Mouse (Mus musculus) myocyte (in vitro differentiated cells): ENCODE measurements around the gene Kif1a. TPM values are rescaled to one million over a fixed set of nuclear protein-coding genes. Genes with fewer than 3 reads are reported as not detected.

Experiments used
- H3K27me3 ChIP-seq: one replicate; pipeline ENCODE4 v1.6.1; 2011; ENCODE audit not compliant: control insufficient read depth, insufficient read depth, insufficient read length
- H3K36me3 ChIP-seq: one replicate; pipeline ENCODE4 v1.6.1; 2011; ENCODE audit not compliant: control insufficient read depth, insufficient read depth
- H3K4me2 ChIP-seq: one replicate; pipeline ENCODE4 v1.6.1; 2011; ENCODE audit warnings: low read depth, control low read depth
- H3K4me3 ChIP-seq: one replicate; pipeline ENCODE4 v1.5.1; 2011; ENCODE audit warnings: mild to moderate bottlenecking, control low read depth, moderate library complexity
- H3K79me2 ChIP-seq: one replicate; pipeline ENCODE4 v1.6.1; 2011; ENCODE audit not compliant: control insufficient read depth, insufficient read depth
- H3ac ChIP-seq: one replicate; pipeline ENCODE4 v1.6.1; 2011; ENCODE audit not compliant: control insufficient read depth, insufficient read length
- CEBPB ChIP-seq: IDR thresholded peaks from 2 replicates; pipeline ENCODE4 v1.6.1; 2011; ENCODE audit warnings: mild to moderate bottlenecking, moderate library complexity; ENCODE audit not compliant: poor library complexity, insufficient read depth, severe bottlenecking
- E2F4 ChIP-seq: IDR thresholded peaks from one replicate; pipeline ENCODE4 v1.6.1; 2011; ENCODE audit warnings: mild to moderate bottlenecking, control low read depth, moderate library complexity; ENCODE audit not compliant: insufficient read depth
- MAX ChIP-seq: IDR thresholded peaks from one replicate; pipeline ENCODE4 v1.6.1; 2011; ENCODE audit warnings: low read depth, mild to moderate bottlenecking, control low read depth
- MYOD1 ChIP-seq, 3 experiments: IDR thresholded peaks; one replicate each; pipeline ENCODE4 v1.6.1; 2011; ENCODE audit warnings: control low read depth in 2 of 3, low read depth in 2 of 3, mild to moderate bottlenecking in 2 of 3, moderate library complexity in 1 of 3; ENCODE audit not compliant: insufficient read length in 2 of 3, control insufficient read depth in 1 of 3
- MYOG ChIP-seq, 3 experiments: IDR thresholded peaks; one replicate each; pipeline ENCODE4 v1.6.1; 2011; ENCODE audit warnings: control low read depth in 2 of 3, low read depth in 2 of 3, mild to moderate bottlenecking in 2 of 3; ENCODE audit not compliant: insufficient read length in 2 of 3, control insufficient read depth in 1 of 3, insufficient read depth in 1 of 3
- POLR2A ChIP-seq: IDR thresholded peaks from one replicate; pipeline ENCODE4 v1.6.1; 2011; ENCODE audit warnings: low read depth, mild to moderate bottlenecking, control low read depth, moderate library complexity; ENCODE audit not compliant: insufficient read length
- POLR2AphosphoS2 ChIP-seq: IDR thresholded peaks from one replicate; pipeline ENCODE4 v1.6.1; 2011; ENCODE audit warnings: low read depth, control low read depth; ENCODE audit not compliant: insufficient read length
- REST ChIP-seq: IDR thresholded peaks from one replicate; pipeline ENCODE4 v1.6.1; 2011; ENCODE audit warnings: mild to moderate bottlenecking, control low read depth, moderate library complexity; ENCODE audit not compliant: insufficient read depth, insufficient read length
- SRF ChIP-seq: IDR thresholded peaks from one replicate; pipeline ENCODE4 v1.6.1; 2011; ENCODE audit warnings: low read depth; ENCODE audit not compliant: control insufficient read depth, insufficient read length
- TCF12 ChIP-seq: IDR thresholded peaks from one replicate; pipeline ENCODE4 v1.6.1; 2011; ENCODE audit warnings: mild to moderate bottlenecking, control low read depth; ENCODE audit not compliant: poor library complexity, insufficient read depth, severe bottlenecking
- TCF3 ChIP-seq: IDR thresholded peaks from one replicate; pipeline ENCODE4 v1.6.1; 2011; ENCODE audit warnings: low read depth, control low read depth; ENCODE audit not compliant: insufficient read length
- USF1 ChIP-seq: IDR thresholded peaks from one replicate; pipeline ENCODE4 v1.6.1; 2011; ENCODE audit warnings: low read depth, mild to moderate bottlenecking, control low read depth, moderate library complexity
- polyA plus RNA-seq: library from polyadenylated mRNA; unstranded; fragments of >200 nt; fragmentation: generic; extraction: Trizol; gene quantifications from one replicate; pipeline ENCODE4 v1.2.1, GENCODE M21; 2012; ENCODE audit warnings: missing spikeins

Kif1a gene
- polyA plus RNA-seq, 1 experiment, result 0.95 TPM

GRCm38 (mm10) chr1:93014460-93014859, 87.3 kb downstream of the Kif1a start:
- no peaks in the 10 kb centered on the region for H3K79me2 ChIP-seq
- peaks cover 17% of the 10 kb centered on the region for H3K27me3 ChIP-seq
- H3ac ChIP-seq, result no peak overlapping the region
- no peaks in the 10 kb centered on the region for H3K36me3 ChIP-seq
- TF ChIP-seq MYOG (IDR thresholded peaks at IDR 0.05; ENCODE audit: control insufficient read depth in 1 of 3, insufficient read depth in 1 of 3, insufficient read length in 2 of 3, low read depth in 2 of 3), result no peak
- TF ChIP-seq REST, result no peak
- no peak for TF ChIP-seq POLR2A
- TF ChIP-seq CEBPB, result no peak
- TF ChIP-seq TCF12, result no peak
- no peak for TF ChIP-seq USF1
- no peak for TF ChIP-seq MAX
- no peak for TF ChIP-seq SRF
- TF ChIP-seq POLR2AphosphoS2, result no peak
- no peak for TF ChIP-seq MYOD1 (IDR thresholded peaks at IDR 0.05; ENCODE audit: control insufficient read depth in 1 of 3, insufficient read length in 2 of 3, low read depth in 2 of 3)
- no peak for TF ChIP-seq E2F4
- TF ChIP-seq TCF3, result no peak
- no peak overlapping the region for H3K4me2 ChIP-seq
- H3K4me3 ChIP-seq, result no peak overlapping the region

GRCm38 (mm10) chr1:93013367-93013766, 88.4 kb downstream of the Kif1a start:
- Histone ChIP-seq H3K4me2 (no peak overlapping the region), H3K27me3 (peaks cover 27% of the 10 kb centered on the region), H3ac (no peak overlapping the region), H3K79me2 (no peaks in the 10 kb centered on the region), H3K36me3 (no peaks in the 10 kb centered on the region), H3K4me3 (no peak overlapping the region)
- no peak for TF ChIP-seq TCF12
- no peak for TF ChIP-seq SRF
- no peak for TF ChIP-seq USF1
- no peak for TF ChIP-seq E2F4
- no peak for TF ChIP-seq CEBPB

- Histone ChIP-seq H3K27me3 (peaks cover 31% of the 10 kb centered on the region), H3ac (no peak overlapping the region), H3K4me2 (no peak overlapping the region), H3K36me3 (no peaks in the 10 kb centered on the region), H3K4me3 (no peak overlapping the region), H3K79me2 (no peaks in the 10 kb centered on the region)
- TF ChIP-seq USF1, result no peak
- no peak for TF ChIP-seq POLR2AphosphoS2
- TF ChIP-seq TCF3, result no peak
- TF ChIP-seq POLR2A, result no peak
- no peak for TF ChIP-seq REST
- no peak for TF ChIP-seq TCF12
- TF ChIP-seq SRF, result no peak
- no peak for TF ChIP-seq MAX
- TF ChIP-seq MYOD1 (IDR thresholded peaks at IDR 0.05; ENCODE audit: control insufficient read depth in 1 of 3, insufficient read length in 2 of 3, low read depth in 2 of 3), result no peak
- no peak for TF ChIP-seq CEBPB
- TF ChIP-seq MYOG (IDR thresholded peaks at IDR 0.05; ENCODE audit: control insufficient read depth in 1 of 3, insufficient read depth in 1 of 3, insufficient read length in 2 of 3, low read depth in 2 of 3), result no peak
- no peak for TF ChIP-seq E2F4
Measured at GRCm38 (mm10) chr1:93012103-93012585, 89.6 kb downstream of the Kif1a start.

GRCm38 (mm10) chr1:93010731-93011130, 91.0 kb downstream of the Kif1a start:
- Histone ChIP-seq H3ac (no peak overlapping the region), H3K36me3 (no peaks in the 10 kb centered on the region), H3K27me3 (peaks cover 45% of the 10 kb centered on the region), H3K4me3 (no peak overlapping the region), H3K79me2 (no peaks in the 10 kb centered on the region), H3K4me2 (no peak overlapping the region)
- no peak for TF ChIP-seq TCF3
- no peak for TF ChIP-seq POLR2A
- no peak for TF ChIP-seq MYOD1 (IDR thresholded peaks at IDR 0.05; ENCODE audit: control insufficient read depth in 1 of 3, insufficient read length in 2 of 3, low read depth in 2 of 3)
- TF ChIP-seq CEBPB, result no peak
- no peak for TF ChIP-seq REST
- no peak for TF ChIP-seq TCF12
- no peak for TF ChIP-seq USF1
- no peak for TF ChIP-seq POLR2AphosphoS2
- no peak for TF ChIP-seq SRF
- no peak for TF ChIP-seq E2F4
- TF ChIP-seq MAX, result no peak
- no peak for TF ChIP-seq MYOG (IDR thresholded peaks at IDR 0.05; ENCODE audit: control insufficient read depth in 1 of 3, insufficient read depth in 1 of 3, insufficient read length in 2 of 3, low read depth in 2 of 3)

- Histone ChIP-seq H3ac (no peak overlapping the region), H3K79me2 (no peaks in the 10 kb centered on the region), H3K4me3 (no peak overlapping the region), H3K27me3 (peaks cover 58% of the 10 kb centered on the region), H3K36me3 (no peaks in the 10 kb centered on the region), H3K4me2 (no peak overlapping the region)
- no peak for TF ChIP-seq MAX
- TF ChIP-seq SRF, result no peak
- no peak for TF ChIP-seq REST
- TF ChIP-seq TCF3, result no peak
- TF ChIP-seq MYOG (IDR thresholded peaks at IDR 0.05; ENCODE audit: control insufficient read depth in 1 of 3, insufficient read depth in 1 of 3, insufficient read length in 2 of 3, low read depth in 2 of 3), result no peak
- TF ChIP-seq CEBPB, result no peak
- no peak for TF ChIP-seq MYOD1 (IDR thresholded peaks at IDR 0.05; ENCODE audit: control insufficient read depth in 1 of 3, insufficient read length in 2 of 3, low read depth in 2 of 3)
- TF ChIP-seq E2F4, result no peak
- no peak for TF ChIP-seq USF1
- no peak for TF ChIP-seq POLR2AphosphoS2
- TF ChIP-seq POLR2A, result no peak
- TF ChIP-seq TCF12, result no peak
Measured at GRCm38 (mm10) chr1:93009196-93009595, 92.6 kb downstream of the Kif1a start.
